Mouse (Mus musculus) hindbrain, embryonic 14.5 days (tissue): ENCODE results near the gene Primpol. TPM values are rescaled to one million over a fixed set of nuclear protein-coding genes. Genes with fewer than 3 reads are reported as not detected.

ENCODE experiments used
- ATAC-seq: fragments of 200-750 bp; cut with Nextera tagmentation; 2 replicates; pipeline ENCODE4 v1.8.0; 2017; ENCODE audit warnings: moderate number of reproducible peaks, mild to moderate bottlenecking, moderate TSS enrichment, moderate library complexity; ENCODE audit not compliant: low FRiP score
- DNase-seq: peaks from one replicate; pipeline ENCODE4 v3.0.0-alpha.2; 2015; ENCODE audit warnings: low spot score
- H3K27ac ChIP-seq: fragments of 300-500 bp; sonication (generic); 2 replicates; pipeline ENCODE4 v1.5.1; 2014; ENCODE audit warnings: mild to moderate bottlenecking, moderate library complexity
- H3K27me3 ChIP-seq: fragments of 300-500 bp; sonication (generic); 2 replicates; pipeline ENCODE4 v1.6.1; 2014; ENCODE audit warnings: mild to moderate bottlenecking, low read length, mixed read lengths; ENCODE audit not compliant: control insufficient read depth, insufficient read depth
- H3K36me3 ChIP-seq: fragments of 300-500 bp; sonication (generic); replicated peaks from 2 replicates; pipeline ENCODE4 v1.6.1; 2014; ENCODE audit not compliant: control insufficient read depth, insufficient read depth
- H3K4me1 ChIP-seq: fragments of 300-500 bp; sonication (generic); replicated peaks from 2 replicates; pipeline ENCODE4 v1.6.1; 2014; ENCODE audit warnings: antibody characterized with exemption, low read length, mixed read lengths; ENCODE audit not compliant: control insufficient read depth, insufficient read depth
- H3K4me2 ChIP-seq: fragments of 300-500 bp; sonication (generic); replicated peaks from 2 replicates; pipeline ENCODE4 v1.6.1; 2014; ENCODE audit warnings: mild to moderate bottlenecking, moderate library complexity
- H3K4me3 ChIP-seq: fragments of 300-500 bp; sonication (generic); replicated peaks from 2 replicates; pipeline ENCODE4 v1.5.1; 2014; ENCODE audit warnings: mild to moderate bottlenecking, low read length
- H3K9ac ChIP-seq: fragments of 300-500 bp; sonication (generic); 2 replicates; pipeline ENCODE4 v1.6.1; 2014
- H3K9me3 ChIP-seq: fragments of 300-500 bp; sonication (generic); 2 replicates; pipeline ENCODE4 v1.6.1; 2016; ENCODE audit warnings: low read length; ENCODE audit not compliant: control insufficient read depth
- WGBS: fragments of 180-500 bp; shearing (Covaris S2); extraction: QIAGEN DNeasy Blood & Tissue Kit; methylation state at CpG from one replicate; pipeline ENCODE4 v1.1.7; 2014; 5-methylcytosine and 5-hydroxymethylcytosine counted together
- polyA plus RNA-seq: library from polyadenylated mRNA; unstranded; fragments of >200 nt; fragmentation: Nextera tagmentation; extraction: Ambion mirVana; gene quantifications from 2 replicates; pipeline ENCODE4 v1.2.1, GENCODE M21; 2014

The Primpol gene
- polyA plus RNA-seq, 1 experiment from 2014 or later = 7.5 TPM

DNA sequence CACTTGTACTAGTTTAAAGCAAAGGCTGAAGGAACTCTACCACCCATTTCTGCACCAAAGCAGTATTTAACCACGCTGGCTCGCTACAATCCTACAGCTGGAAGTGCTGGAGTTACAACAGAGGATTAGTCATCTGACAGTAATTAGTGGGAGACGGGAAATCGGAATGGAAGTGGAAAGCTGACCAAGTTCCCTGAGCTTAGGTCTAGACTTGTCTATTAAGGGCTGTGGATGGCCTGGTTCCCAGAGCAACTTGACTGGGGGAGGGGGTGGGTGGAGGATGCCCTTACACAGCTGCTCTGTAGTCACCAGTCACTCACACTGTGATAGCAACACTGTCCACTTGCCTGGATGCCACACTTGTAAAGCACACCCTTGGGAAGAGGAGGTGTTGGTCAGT, 3.6 kb downstream of the Primpol start:
- WGBS = 77% methylated on average over 4 of the region's 4 CpGs
- DNase-seq (no peak), ATAC-seq (no peak)
- no peaks in the 10 kb centered on the region for H3K27me3 ChIP-seq
- H3K36me3 ChIP-seq = no peaks in the 10 kb centered on the region
- no peak overlapping the region for H3K27ac ChIP-seq
- H3K9ac ChIP-seq = no peak overlapping the region
- peaks cover 9% of the 10 kb centered on the region; the same call in 1 of the 2 replicates for H3K4me1 ChIP-seq
- H3K9me3 ChIP-seq = no peaks in the 10 kb centered on the region
- H3K4me2 ChIP-seq = no peak overlapping the region
- no peak overlapping the region for H3K4me3 ChIP-seq

DNA sequence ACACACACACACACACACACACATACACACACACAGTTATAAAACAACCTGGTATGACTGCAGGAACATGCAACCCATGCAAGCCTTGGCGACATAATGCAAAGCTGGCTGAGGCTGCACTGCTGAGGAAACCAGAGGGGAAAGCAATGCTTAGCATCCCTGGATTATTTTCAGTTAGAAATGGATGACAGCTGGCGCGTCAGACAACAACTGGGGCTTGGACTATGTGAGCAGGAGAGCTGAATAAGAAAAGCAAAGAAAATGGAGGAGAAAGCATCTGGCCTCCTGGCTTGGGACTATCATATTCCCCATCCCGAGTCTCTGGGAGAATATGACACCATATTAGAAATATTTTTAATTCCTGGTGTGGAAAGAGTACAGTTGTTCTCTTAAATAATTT, 4.1 kb downstream of the Primpol start:
- H3K27ac ChIP-seq = no peak overlapping the region
- no peak overlapping the region for H3K9ac ChIP-seq
- no peak overlapping the region for H3K4me3 ChIP-seq
- H3K36me3 ChIP-seq = no peaks in the 10 kb centered on the region
- DNase-seq (no peak), ATAC-seq (no peak)
- WGBS = 87% methylated on average over 4 of the region's 4 CpGs
- H3K4me2 ChIP-seq = no peak overlapping the region
- no peaks in the 10 kb centered on the region for H3K9me3 ChIP-seq
- H3K27me3 ChIP-seq = no peaks in the 10 kb centered on the region
- H3K4me1 ChIP-seq = peaks cover 6% of the 10 kb centered on the region; the same call in 1 of the 2 replicates

DNA sequence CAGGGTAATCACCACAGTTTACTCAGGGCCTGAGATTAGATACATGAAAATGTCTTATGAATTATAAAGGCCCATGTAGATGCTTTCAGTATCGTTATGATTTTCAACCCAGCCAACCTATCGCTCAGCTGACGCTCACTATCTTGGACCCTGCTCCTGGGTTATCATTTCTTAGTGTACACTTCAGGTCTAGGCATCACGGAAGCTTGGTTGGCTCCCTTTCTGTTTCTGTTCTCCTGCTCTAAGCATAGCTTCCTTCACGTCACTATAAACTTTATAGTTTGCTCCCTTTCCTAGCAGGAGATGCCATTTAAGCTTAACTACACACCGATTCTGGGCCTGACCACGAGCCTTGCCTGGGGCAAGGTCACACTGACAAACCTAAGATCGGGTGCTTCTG, 5.5 kb downstream of the Primpol start:
- H3K4me2 ChIP-seq = no peak overlapping the region
- WGBS = 95% methylated on average over 8 of the region's 8 CpGs
- no peak for DNase-seq

DNA sequence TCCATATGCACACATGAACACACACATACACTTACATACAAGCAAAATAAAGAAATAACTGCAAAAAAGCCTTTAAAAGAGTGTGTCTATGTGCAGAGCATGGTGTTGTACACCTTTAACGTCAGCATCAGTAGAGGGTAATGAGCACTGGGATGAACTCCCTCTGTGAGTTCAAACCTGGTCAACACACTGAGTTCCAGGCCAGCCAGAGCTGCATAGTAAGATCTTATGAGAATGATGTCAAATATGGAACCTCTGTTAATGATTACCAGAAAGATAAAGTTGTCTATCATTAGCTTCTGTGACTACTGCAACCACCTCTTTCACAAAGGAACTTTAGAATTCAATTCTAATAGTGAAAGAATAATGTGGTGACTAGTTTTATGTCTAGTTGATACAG, 10.1 kb downstream of the Primpol start:
- no peak overlapping the region for H3K4me3 ChIP-seq
- H3K36me3 ChIP-seq = no peaks in the 10 kb centered on the region
- no peak overlapping the region for H3K27ac ChIP-seq
- H3K9ac ChIP-seq = no peak overlapping the region
- H3K4me2 ChIP-seq = no peak overlapping the region
- ATAC-seq (no peak), DNase-seq (no peak)
- H3K27me3 ChIP-seq = no peaks in the 10 kb centered on the region
- WGBS = 89% methylated on average over 1 of the region's 1 CpGs
- H3K9me3 ChIP-seq = no peaks in the 10 kb centered on the region
- no peaks in the 10 kb centered on the region for H3K4me1 ChIP-seq

More for the DNA sequence above, 5.5 kb downstream of the Primpol start:
- H3K27me3 ChIP-seq = no peaks in the 10 kb centered on the region
- no peaks in the 10 kb centered on the region for H3K9me3 ChIP-seq
- H3K4me3 ChIP-seq = no peak overlapping the region
- H3K4me1 ChIP-seq = peaks cover 6% of the 10 kb centered on the region; the same call in 1 of the 2 replicates
- H3K9ac ChIP-seq = no peak overlapping the region
- ATAC-seq = no peak
- no peak overlapping the region for H3K27ac ChIP-seq
- no peaks in the 10 kb centered on the region for H3K36me3 ChIP-seq

DNA sequence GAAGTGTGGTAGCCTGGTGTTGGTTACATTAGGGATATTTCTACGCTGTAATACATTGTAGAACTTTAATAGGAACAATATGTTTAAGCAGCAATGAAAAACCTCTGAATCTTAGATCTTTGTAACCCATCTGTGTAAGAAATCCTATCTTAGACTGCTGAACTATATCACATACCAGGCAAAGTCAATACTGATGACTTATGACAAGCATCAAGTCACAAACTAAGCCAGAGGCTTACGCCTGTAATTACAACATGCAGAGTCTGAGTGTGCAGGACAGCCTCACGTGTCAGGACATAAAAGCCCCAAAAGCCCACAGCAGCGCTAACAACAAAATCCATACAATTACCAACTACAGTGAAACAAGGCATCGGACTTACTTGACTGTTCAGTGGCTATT, 13.4 kb downstream of the Primpol start:
- Histone ChIP-seq H3K36me3 (no peaks in the 10 kb centered on the region), H3K4me1 (no peaks in the 10 kb centered on the region), H3K27me3 (no peaks in the 10 kb centered on the region), H3K4me3 (no peak overlapping the region), H3K9me3 (no peaks in the 10 kb centered on the region), H3K9ac (no peak overlapping the region), H3K27ac (no peak overlapping the region), H3K4me2 (no peak overlapping the region)
- ATAC-seq (no peak), DNase-seq (no peak)
- WGBS = 93% methylated on average over 5 of the region's 5 CpGs

DNA sequence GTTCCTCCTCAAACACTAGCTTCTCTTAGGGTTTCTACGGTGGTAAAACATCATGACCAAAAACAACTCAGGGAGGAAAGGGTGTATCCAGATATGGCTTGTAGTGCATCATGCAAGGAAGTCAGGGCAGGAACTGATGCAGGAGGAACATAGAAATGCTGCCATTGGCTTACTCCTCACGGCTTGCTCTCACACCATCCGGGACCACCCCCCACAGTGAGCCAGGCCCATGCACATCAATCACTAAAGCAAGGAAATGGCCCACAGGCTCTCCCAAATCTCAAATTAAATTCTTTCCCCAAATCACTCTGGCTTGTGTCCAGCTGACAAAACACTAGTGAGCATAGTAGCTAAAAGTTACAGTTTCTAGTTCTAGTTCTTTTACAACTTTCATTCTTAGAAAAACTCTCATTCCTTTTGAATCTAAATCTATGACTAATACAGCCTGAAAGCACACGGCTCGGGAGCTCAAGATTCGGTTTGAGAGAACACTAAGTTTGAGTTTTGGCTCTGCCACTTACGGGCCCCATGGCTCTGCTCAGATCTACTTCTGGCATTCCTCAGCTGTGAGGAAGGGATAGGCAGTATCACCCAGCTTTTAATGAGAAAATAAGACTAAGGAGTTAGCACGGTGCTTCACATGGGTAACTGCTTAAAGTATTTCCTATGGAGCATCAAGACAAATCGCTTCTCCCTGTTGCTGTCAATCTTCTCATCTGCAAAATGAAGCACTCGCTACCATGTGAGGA, 15.9 kb downstream of the Primpol start:
- 71% methylated on average over 10 of the region's 10 CpGs for WGBS
- no peaks in the 10 kb centered on the region for H3K4me1 ChIP-seq

DNA sequence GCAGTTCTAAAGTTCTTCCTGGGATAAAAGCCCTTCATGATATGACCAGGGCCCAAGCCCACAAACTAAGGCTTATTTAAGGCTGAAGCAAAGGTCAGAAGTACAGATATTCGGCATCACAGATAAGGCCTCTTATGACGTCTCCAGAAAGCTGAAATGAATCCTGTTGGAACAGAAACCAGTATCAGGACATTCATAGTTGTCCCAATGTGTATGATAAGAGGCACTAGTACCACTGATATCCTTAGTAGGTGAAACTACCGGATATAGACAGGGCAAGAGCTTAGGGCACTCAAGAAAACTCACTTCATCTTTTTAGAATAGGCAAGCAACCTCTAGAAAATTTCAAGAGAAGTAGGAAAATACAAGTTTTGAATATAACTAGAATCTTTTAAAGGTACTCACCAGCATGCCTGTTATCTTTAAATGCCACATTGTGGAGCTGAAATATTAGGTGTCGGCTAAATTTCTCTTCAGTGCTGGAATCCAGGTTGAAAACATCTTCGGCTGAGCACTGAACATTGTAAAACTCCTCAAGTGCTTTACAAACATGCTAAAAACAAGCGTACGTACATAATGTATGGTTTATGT, 17.6 kb downstream of the Primpol start:
- Histone ChIP-seq H3K4me3 (no peak overlapping the region), H3K27me3 (no peaks in the 10 kb centered on the region), H3K4me2 (no peak overlapping the region), H3K27ac (no peak overlapping the region), H3K36me3 (no peaks in the 10 kb centered on the region), H3K9me3 (no peaks in the 10 kb centered on the region), H3K4me1 (no peaks in the 10 kb centered on the region), H3K9ac (no peak overlapping the region)
- no peak for DNase-seq
- ATAC-seq = no peak
- WGBS = 97% methylated on average over 7 of the region's 7 CpGs

More for the DNA sequence above, 15.9 kb downstream of the Primpol start:
- DNase-seq (no peak), ATAC-seq (no peak)
- Histone ChIP-seq H3K4me3 (no peak overlapping the region), H3K9me3 (no peaks in the 10 kb centered on the region), H3K9ac (no peak overlapping the region), H3K27me3 (no peaks in the 10 kb centered on the region), H3K4me2 (no peak overlapping the region), H3K36me3 (no peaks in the 10 kb centered on the region), H3K27ac (no peak overlapping the region)

DNA sequence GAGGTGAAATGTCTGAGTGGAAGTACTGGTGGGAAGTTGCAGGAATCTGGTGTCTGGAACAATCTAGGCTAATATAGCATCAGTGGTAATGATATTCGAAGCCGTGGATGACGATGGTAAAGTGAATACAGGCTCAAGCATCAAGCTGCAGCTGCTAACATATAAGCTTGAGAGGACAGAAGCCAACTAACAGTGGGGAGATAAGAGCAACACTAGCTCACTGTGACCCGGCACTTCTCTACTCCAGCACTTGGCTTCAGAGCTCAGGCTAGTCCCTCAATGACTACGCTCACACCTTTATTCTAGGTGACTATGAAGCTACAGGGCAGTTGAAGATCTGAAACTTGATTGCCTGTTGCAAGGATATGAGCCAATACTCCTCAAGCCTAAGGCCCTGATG, 18.3 kb downstream of the Primpol start:
- ATAC-seq = no peak
- WGBS = 96% methylated on average over 5 of the region's 5 CpGs
- H3K36me3 ChIP-seq = no peaks in the 10 kb centered on the region

DNA sequence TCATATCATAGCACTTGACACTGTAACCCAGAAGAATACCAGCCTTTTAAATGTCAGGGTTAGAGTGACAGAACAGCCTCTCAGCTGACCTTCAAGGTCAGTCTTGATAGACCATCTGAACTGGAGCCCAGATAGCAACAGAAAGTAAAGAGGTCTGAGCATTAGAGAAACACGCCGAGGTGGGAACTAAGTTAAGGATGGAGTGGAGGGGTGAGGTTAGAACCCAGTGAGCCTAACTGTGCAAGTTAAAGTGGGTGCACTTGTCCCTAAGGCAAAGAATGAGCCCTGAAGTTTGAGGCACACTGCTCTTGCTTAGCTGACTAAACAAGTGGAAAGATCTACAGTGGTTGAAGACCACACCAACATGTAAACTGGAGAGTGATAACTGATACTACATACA, 18.9 kb downstream of the Primpol start:
- H3K4me2 ChIP-seq = no peak overlapping the region
- no peaks in the 10 kb centered on the region for H3K4me1 ChIP-seq

More for the DNA sequence above, 18.3 kb downstream of the Primpol start:
- DNase-seq = no peak
- Histone ChIP-seq H3K9ac (no peak overlapping the region), H3K9me3 (no peaks in the 10 kb centered on the region), H3K27ac (no peak overlapping the region), H3K4me1 (no peaks in the 10 kb centered on the region), H3K4me3 (no peak overlapping the region), H3K4me2 (no peak overlapping the region), H3K27me3 (no peaks in the 10 kb centered on the region)

More for the DNA sequence above, 18.9 kb downstream of the Primpol start:
- Histone ChIP-seq H3K9me3 (no peaks in the 10 kb centered on the region), H3K4me3 (no peak overlapping the region), H3K36me3 (no peaks in the 10 kb centered on the region), H3K27me3 (no peaks in the 10 kb centered on the region), H3K9ac (no peak overlapping the region), H3K27ac (no peak overlapping the region)
- 96% methylated on average over 2 of the region's 2 CpGs for WGBS
- ATAC-seq = no peak
- no peak for DNase-seq
